Mouse (Mus musculus) midbrain, embryonic 16.5 days (tissue): ENCODE results near the gene Gbf1. TPM values are rescaled to one million over a fixed set of nuclear protein-coding genes. Genes with fewer than 3 reads are reported as not detected.

Experiments used
- ATAC-seq: fragments of 200-750 bp; cut with Nextera tagmentation; 2 replicates; pipeline ENCODE4 v1.8.0; 2017; ENCODE audit warnings: moderate TSS enrichment
- H3K27ac ChIP-seq: fragments of 300-500 bp; sonication (generic); 2 replicates; pipeline ENCODE4 v1.5.1; 2014; ENCODE audit warnings: mild to moderate bottlenecking, low read length, mixed read lengths
- H3K27me3 ChIP-seq: fragments of 300-500 bp; sonication (generic); 2 replicates; pipeline ENCODE4 v1.6.1; 2014; ENCODE audit warnings: low read depth, low read length, mixed read lengths; ENCODE audit not compliant: control insufficient read depth, insufficient read depth
- H3K36me3 ChIP-seq: fragments of 300-500 bp; sonication (generic); 2 replicates; pipeline ENCODE4 v1.6.1; 2014; ENCODE audit warnings: mild to moderate bottlenecking, low read length, moderate library complexity, mixed read lengths; ENCODE audit not compliant: control insufficient read depth, insufficient read depth
- H3K4me1 ChIP-seq: fragments of 300-500 bp; sonication (generic); 2 replicates; pipeline ENCODE4 v1.6.1; 2014; ENCODE audit warnings: mild to moderate bottlenecking, low read length, mixed read lengths; ENCODE audit not compliant: control insufficient read depth, insufficient read depth
- H3K4me2 ChIP-seq: fragments of 300-500 bp; sonication (generic); 2 replicates; pipeline ENCODE4 v1.6.1; 2014; ENCODE audit warnings: mild to moderate bottlenecking, low read length, mixed read lengths
- H3K4me3 ChIP-seq: fragments of 300-500 bp; sonication (generic); 2 replicates; pipeline ENCODE4 v1.5.1; 2014; ENCODE audit warnings: low read depth, mild to moderate bottlenecking, low read length, moderate library complexity, mixed read lengths
- H3K9ac ChIP-seq: fragments of 300-500 bp; sonication (generic); 2 replicates; pipeline ENCODE4 v1.6.1; 2014; ENCODE audit warnings: low read depth, low read length, mixed read lengths
- H3K9me3 ChIP-seq: fragments of 300-500 bp; sonication (generic); replicated peaks from 2 replicates; pipeline ENCODE4 v1.6.1; 2014; ENCODE audit warnings: mild to moderate bottlenecking, low read length, mixed read lengths; ENCODE audit not compliant: control insufficient read depth, poor library complexity, severe bottlenecking
- WGBS: fragments of 180-500 bp; shearing (Covaris S2); extraction: QIAGEN DNeasy Blood & Tissue Kit; methylation state at CpG from one replicate; pipeline ENCODE4 v1.1.7; 2014; 5-methylcytosine and 5-hydroxymethylcytosine counted together
- polyA plus RNA-seq: library from polyadenylated mRNA; unstranded; fragments of >200 nt; fragmentation: Nextera tagmentation; extraction: Ambion mirVana; gene quantifications from 2 replicates; pipeline ENCODE4 v1.2.1, GENCODE M21; 2015

The Gbf1 gene
- polyA plus RNA-seq, 1 experiment from 2014 or later, result 62.8 TPM

- 62% methylated on average over 5 of the region's 5 CpGs for WGBS
- H3K36me3 ChIP-seq, result no peaks in the 10 kb centered on the region
- H3K4me2 ChIP-seq, result no peak overlapping the region
- H3K27ac ChIP-seq, result no peak overlapping the region
- no peaks in the 10 kb centered on the region for H3K27me3 ChIP-seq
- H3K9me3 ChIP-seq, result no peaks in the 10 kb centered on the region
- H3K4me3 ChIP-seq, result no peak overlapping the region
- H3K4me1 ChIP-seq, result peaks cover 3% of the 10 kb centered on the region; the same call in 1 of the 2 replicates
- no peak for ATAC-seq
- no peak overlapping the region for H3K9ac ChIP-seq
Measured at GRCm38 (mm10) chr19:46220116-46220515, 67.8 kb downstream of the Gbf1 start.

GRCm38 (mm10) chr19:46223118-46223517 lies 70.8 kb downstream of the Gbf1 start:
- Histone ChIP-seq H3K9me3 (no peaks in the 10 kb centered on the region), H3K4me2 (no peak overlapping the region), H3K27me3 (no peaks in the 10 kb centered on the region), H3K36me3 (no peaks in the 10 kb centered on the region), H3K4me1 (no peaks in the 10 kb centered on the region), H3K4me3 (no peak overlapping the region), H3K9ac (no peak overlapping the region), H3K27ac (no peak overlapping the region)
- WGBS, result 84% methylated on average over 4 of the region's 4 CpGs
- no peak for ATAC-seq

DNA sequence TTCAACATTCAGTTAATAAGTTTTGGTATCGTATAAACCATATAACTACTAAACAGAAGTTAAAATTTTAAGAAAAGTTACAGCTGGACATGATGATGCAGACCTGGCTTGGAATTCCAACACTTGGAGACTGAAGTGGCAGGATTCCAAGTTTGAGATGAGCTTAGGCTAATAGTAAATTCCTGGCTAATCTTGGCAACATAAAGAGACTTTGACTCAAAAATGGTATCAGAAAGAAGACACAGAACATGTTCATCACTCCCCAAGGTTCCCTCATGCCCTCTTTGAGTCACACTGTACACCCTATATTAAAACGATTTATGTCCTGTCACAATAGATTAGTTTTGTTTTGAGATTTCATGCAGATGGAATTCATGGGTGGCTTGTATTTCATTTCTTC lies 72.6 kb downstream of the Gbf1 start:
- 94% methylated on average over 2 of the region's 2 CpGs for WGBS
- no peak overlapping the region for H3K9ac ChIP-seq
- no peaks in the 10 kb centered on the region for H3K36me3 ChIP-seq
- no peak overlapping the region for H3K4me3 ChIP-seq
- H3K27me3 ChIP-seq, result no peaks in the 10 kb centered on the region
- H3K4me1 ChIP-seq, result no peaks in the 10 kb centered on the region
- no peak overlapping the region for H3K27ac ChIP-seq
- no peak for ATAC-seq
- no peak overlapping the region for H3K4me2 ChIP-seq
- H3K9me3 ChIP-seq, result no peaks in the 10 kb centered on the region

DNA sequence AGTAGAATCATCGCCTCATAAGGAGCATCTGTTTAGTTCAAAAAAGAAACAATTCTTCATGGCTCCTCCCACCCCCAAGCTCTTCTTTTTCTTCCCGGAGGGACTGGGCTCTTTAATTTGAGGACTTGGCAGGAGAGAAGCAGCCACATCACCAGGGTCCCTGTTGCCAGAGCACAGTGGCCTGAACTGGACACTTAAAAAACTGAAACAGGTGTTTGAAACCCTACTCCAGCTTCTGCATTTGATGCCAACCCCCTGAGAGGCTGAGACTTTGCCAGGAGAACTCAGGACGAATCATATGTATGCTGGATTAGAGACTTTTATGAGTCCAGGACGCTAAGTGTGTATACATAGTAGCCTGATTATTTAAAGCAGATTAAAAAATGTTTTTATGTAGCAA lies 73.2 kb downstream of the Gbf1 start:
- 58% methylated on average over 4 of the region's 4 CpGs for WGBS
- Histone ChIP-seq H3K27me3 (no peaks in the 10 kb centered on the region), H3K4me2 (no peak overlapping the region), H3K9ac (no peak overlapping the region), H3K27ac (no peak overlapping the region), H3K9me3 (no peaks in the 10 kb centered on the region), H3K4me3 (no peak overlapping the region), H3K4me1 (no peaks in the 10 kb centered on the region), H3K36me3 (no peaks in the 10 kb centered on the region)
- no peak for ATAC-seq

DNA sequence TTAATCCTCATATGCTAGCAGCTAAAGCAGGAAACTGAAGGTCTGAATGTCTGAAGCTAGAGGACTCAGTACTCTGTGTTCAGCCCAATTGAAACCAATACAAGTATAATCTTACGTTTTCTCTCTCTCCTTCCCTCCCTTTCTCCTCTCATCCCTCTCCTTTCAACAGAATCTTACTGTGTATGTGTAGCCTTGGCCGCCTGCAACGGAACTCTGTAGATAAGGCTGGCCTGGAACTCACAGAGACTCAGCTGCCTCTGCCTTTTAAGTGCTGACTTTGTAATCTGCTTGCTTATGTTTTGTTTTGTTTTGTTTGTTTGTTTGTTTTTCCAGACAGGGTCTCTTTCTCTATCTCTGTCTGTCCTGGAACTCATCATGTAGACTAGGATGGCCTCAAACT lies 74.0 kb downstream of the Gbf1 start:
- Histone ChIP-seq H3K9ac (no peak overlapping the region), H3K9me3 (no peaks in the 10 kb centered on the region), H3K4me2 (no peak overlapping the region), H3K36me3 (no peaks in the 10 kb centered on the region), H3K27ac (no peak overlapping the region), H3K4me1 (no peaks in the 10 kb centered on the region), H3K27me3 (no peaks in the 10 kb centered on the region), H3K4me3 (no peak overlapping the region)
- ATAC-seq, result no peak
- WGBS, result 93% methylated on average over 3 of the region's 3 CpGs

DNA sequence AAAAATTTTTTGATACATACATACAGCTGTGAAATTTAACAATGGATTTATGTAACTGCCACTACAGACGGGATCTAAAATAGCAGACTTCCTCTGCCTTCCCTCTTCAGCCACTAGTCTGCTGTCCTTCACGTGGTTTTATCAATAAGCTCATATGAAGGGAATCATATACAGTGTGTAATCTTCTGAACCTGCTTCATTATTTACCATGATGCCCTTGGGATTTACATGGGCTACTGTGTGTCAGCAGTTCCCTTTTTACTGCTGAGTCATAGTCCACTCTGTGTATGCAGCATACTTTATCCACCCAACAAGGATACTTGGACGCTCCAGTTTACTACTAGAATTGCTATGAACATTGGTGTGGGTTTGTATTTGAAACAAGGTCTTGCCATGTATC lies 75.0 kb downstream of the Gbf1 start:
- Histone ChIP-seq H3K4me2 (no peak overlapping the region), H3K36me3 (no peaks in the 10 kb centered on the region), H3K27me3 (no peaks in the 10 kb centered on the region), H3K4me3 (no peak overlapping the region), H3K4me1 (no peaks in the 10 kb centered on the region), H3K9me3 (no peaks in the 10 kb centered on the region), H3K9ac (no peak overlapping the region), H3K27ac (no peak overlapping the region)
- ATAC-seq, result no peak
- WGBS, result 95% methylated on average over 3 of the region's 3 CpGs

DNA sequence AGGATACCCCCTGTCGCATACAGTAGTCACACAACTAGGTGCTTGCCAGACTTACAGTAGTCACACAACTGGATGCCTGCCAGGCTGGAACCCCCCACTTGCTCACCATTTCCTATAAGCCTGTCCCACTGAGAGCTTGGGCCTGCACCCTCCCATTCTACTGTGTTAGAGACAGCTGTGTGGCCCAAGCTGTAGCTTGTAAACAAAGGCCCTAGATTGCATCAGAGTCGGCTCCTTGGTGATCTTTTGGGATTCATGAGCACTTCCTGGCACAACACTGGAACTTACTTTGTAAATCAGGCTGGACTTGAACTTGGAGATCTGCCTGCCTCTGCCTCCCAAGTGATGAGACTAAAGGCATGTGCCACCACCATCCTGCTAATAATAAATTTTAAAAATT lies 82.1 kb downstream of the Gbf1 start:
- no peak for ATAC-seq
- Histone ChIP-seq H3K27ac (no peak overlapping the region), H3K4me3 (no peak overlapping the region), H3K4me1 (no peaks in the 10 kb centered on the region), H3K27me3 (no peaks in the 10 kb centered on the region), H3K36me3 (no peaks in the 10 kb centered on the region), H3K9me3 (no peaks in the 10 kb centered on the region), H3K4me2 (no peak overlapping the region), H3K9ac (no peak overlapping the region)
- 87% methylated on average over 2 of the region's 2 CpGs for WGBS

DNA sequence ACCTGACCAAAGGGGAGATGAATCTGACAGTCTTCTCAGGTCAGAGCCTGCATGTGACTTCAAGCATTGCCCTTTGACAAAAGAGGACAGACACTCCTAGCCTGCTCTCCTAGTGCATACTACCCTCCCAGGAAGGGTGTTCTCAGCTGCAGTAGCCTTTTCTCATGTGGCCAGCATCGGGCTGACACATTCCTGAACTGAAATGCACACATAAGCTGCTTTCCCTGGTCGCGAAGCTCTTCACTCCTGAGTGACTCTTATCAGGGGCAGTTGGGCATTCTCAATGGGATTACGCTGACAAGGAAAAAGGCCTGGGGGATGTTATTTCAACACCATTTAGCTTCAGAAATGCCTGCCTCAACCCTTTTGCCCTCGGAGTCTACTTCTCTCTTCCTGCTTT lies 84.3 kb downstream of the Gbf1 start:
- no peaks in the 10 kb centered on the region for H3K4me1 ChIP-seq
- no peak overlapping the region for H3K27ac ChIP-seq
- no peak overlapping the region for H3K4me3 ChIP-seq
- no peaks in the 10 kb centered on the region for H3K9me3 ChIP-seq
- no peak overlapping the region for H3K4me2 ChIP-seq
- no peaks in the 10 kb centered on the region for H3K27me3 ChIP-seq
- WGBS, result 19% methylated on average over 5 of the region's 5 CpGs
- H3K36me3 ChIP-seq, result no peaks in the 10 kb centered on the region
- no peak for ATAC-seq
- H3K9ac ChIP-seq, result no peak overlapping the region

GRCm38 (mm10) chr19:46240246-46240645 lies 87.9 kb downstream of the Gbf1 start:
- Histone ChIP-seq H3K9ac (no peak overlapping the region), H3K4me1 (peaks cover 5% of the 10 kb centered on the region; the same call in 1 of the 2 replicates), H3K27ac (no peak overlapping the region), H3K27me3 (no peaks in the 10 kb centered on the region), H3K9me3 (no peaks in the 10 kb centered on the region), H3K36me3 (no peaks in the 10 kb centered on the region), H3K4me2 (no peak overlapping the region), H3K4me3 (no peak overlapping the region)
- no peak for ATAC-seq
- WGBS, result 56% methylated on average over 2 of the region's 2 CpGs

- Histone ChIP-seq H3K4me3 (no peak overlapping the region), H3K27ac (no peak overlapping the region), H3K4me1 (peaks cover 5% of the 10 kb centered on the region; the same call in 1 of the 2 replicates), H3K9me3 (no peaks in the 10 kb centered on the region), H3K36me3 (0 out of 2 replicates have a peak, but pooled peaks cover 2% of the 10 kb centered on the region), H3K9ac (no peak overlapping the region), H3K27me3 (no peaks in the 10 kb centered on the region), H3K4me2 (no peak overlapping the region)
- WGBS, result 86% methylated on average over 5 of the region's 5 CpGs
- no peak for ATAC-seq
Measured at GRCm38 (mm10) chr19:46242416-46242815, 90.1 kb downstream of the Gbf1 start.
